Mouse (Mus musculus): ENCODE results near the gene 4930535I16Rik. TPM values are rescaled to one million over a fixed set of nuclear protein-coding genes. Genes with fewer than 3 reads are reported as not detected.

Gene 4930535I16Rik
- polyA plus RNA-seq, 1 experiment from 2014 or later, result not detected

GRCm38 (mm10) chr4:123939838-123940237, 22.0 kb upstream of the 4930535I16Rik start:
- ATAC-seq (ENCODE audit: low FRiP score, low TSS enrichment), result no peak

GRCm38 (mm10) chr4:123936059-123936458, 18.2 kb upstream of the 4930535I16Rik start:
- Histone ChIP-seq H3K27ac (replicated peaks) (no peak overlapping the region), H3K27me3 (ENCODE audit: control insufficient read depth, insufficient read depth, low read length) (no peaks in the 10 kb centered on the region), H3K4me1 (replicated peaks; ENCODE audit: control insufficient read depth, insufficient read depth) (no peaks in the 10 kb centered on the region), H3K36me3 (ENCODE audit: control insufficient read depth, insufficient read depth, low read length) (peaks cover 4% of the 10 kb centered on the region), H3K4me2 (replicated peaks; ENCODE audit: low read depth) (no peak overlapping the region), H3K9me3 (ENCODE audit: control insufficient read depth, low read length) (no peaks in the 10 kb centered on the region), H3K9ac (ENCODE audit: low read length) (no peak overlapping the region), H3K4me3 (ENCODE audit: low read depth, low read length) (no peak overlapping the region)
- TF ChIP-seq EP300 (optimal IDR thresholded peaks at IDR 0.05), result no peak
- no peak for TF ChIP-seq CTCF (IDR thresholded peaks at IDR 0.05; ENCODE audit: low read depth)
- no peak for ATAC-seq (ENCODE audit: low FRiP score, low TSS enrichment)
- DNase-seq (ENCODE audit: low spot score), result no peak
- 91% methylated on average over 7 of the region's 7 CpGs for WGBS

More at GRCm38 (mm10) chr4:123939838-123940237, 22.0 kb upstream of the 4930535I16Rik start:
- Histone ChIP-seq H3K4me2 (replicated peaks; ENCODE audit: low read depth) (no peak overlapping the region), H3K27ac (replicated peaks) (no peak overlapping the region), H3K27me3 (ENCODE audit: control insufficient read depth, insufficient read depth, low read length) (no peaks in the 10 kb centered on the region), H3K9me3 (ENCODE audit: control insufficient read depth, low read length) (no peaks in the 10 kb centered on the region), H3K9ac (ENCODE audit: low read length) (no peak overlapping the region), H3K4me1 (replicated peaks; ENCODE audit: control insufficient read depth, insufficient read depth) (no peaks in the 10 kb centered on the region), H3K4me3 (ENCODE audit: low read depth, low read length) (no peak overlapping the region), H3K36me3 (ENCODE audit: control insufficient read depth, insufficient read depth, low read length) (peaks cover 4% of the 10 kb centered on the region)
- TF ChIP-seq CTCF (IDR thresholded peaks at IDR 0.05; ENCODE audit: low read depth) (peak; percentile 92), EP300 (optimal IDR thresholded peaks at IDR 0.05) (no peak)
- peak; percentile 81 for DNase-seq (ENCODE audit: low spot score)
- WGBS, result 6% methylated on average over 4 of the region's 4 CpGs

DNA sequence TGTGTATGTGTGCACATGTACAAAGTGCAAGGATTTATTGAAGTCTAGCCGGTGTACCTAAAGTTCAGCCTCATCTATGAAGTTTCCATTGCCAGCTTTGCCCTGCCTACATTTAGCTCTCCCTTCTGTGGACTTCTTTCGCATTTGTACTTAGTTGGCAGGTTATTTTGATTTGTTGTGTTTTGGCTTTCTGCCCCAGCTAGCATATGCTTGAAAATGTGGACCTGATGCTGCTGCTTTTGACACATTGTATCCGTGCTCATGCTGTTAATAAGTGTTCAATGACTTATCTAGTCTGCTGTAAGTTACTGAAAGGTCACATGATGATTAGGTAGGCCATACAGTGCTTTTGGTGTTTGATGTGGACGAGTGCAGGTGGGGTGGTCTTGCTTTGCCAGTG, 16.5 kb upstream of the 4930535I16Rik start:
- no peaks in the 10 kb centered on the region for H3K9me3 ChIP-seq (ENCODE audit: control insufficient read depth, low read length)
- H3K4me3 ChIP-seq (ENCODE audit: low read depth, low read length), result no peak overlapping the region
- no peak overlapping the region for H3K27ac ChIP-seq (replicated peaks)
- H3K4me2 ChIP-seq (replicated peaks; ENCODE audit: low read depth), result no peak overlapping the region
- TF ChIP-seq CTCF (IDR thresholded peaks at IDR 0.05; ENCODE audit: low read depth) (no peak), EP300 (optimal IDR thresholded peaks at IDR 0.05) (no peak)
- no peaks in the 10 kb centered on the region for H3K4me1 ChIP-seq (replicated peaks; ENCODE audit: control insufficient read depth, insufficient read depth)
- WGBS, result 83% methylated on average over 4 of the region's 4 CpGs
- DNase-seq (ENCODE audit: low spot score), result no peak
- H3K36me3 ChIP-seq (ENCODE audit: control insufficient read depth, insufficient read depth, low read length), result peaks cover 12% of the 10 kb centered on the region
- no peak for ATAC-seq (ENCODE audit: low FRiP score, low TSS enrichment)
- H3K27me3 ChIP-seq (ENCODE audit: control insufficient read depth, insufficient read depth, low read length), result no peaks in the 10 kb centered on the region
- no peak overlapping the region for H3K9ac ChIP-seq (ENCODE audit: low read length)

GRCm38 (mm10) chr4:123929994-123930393, 12.2 kb upstream of the 4930535I16Rik start:
- ATAC-seq (ENCODE audit: low FRiP score, low TSS enrichment) (no peak), DNase-seq (ENCODE audit: low spot score) (no peak)
- H3K4me2 ChIP-seq (replicated peaks; ENCODE audit: low read depth), result no peak overlapping the region
- no peak overlapping the region for H3K27ac ChIP-seq (replicated peaks)
- H3K4me1 ChIP-seq (replicated peaks; ENCODE audit: control insufficient read depth, insufficient read depth), result no peaks in the 10 kb centered on the region
- no peaks in the 10 kb centered on the region for H3K9me3 ChIP-seq (ENCODE audit: control insufficient read depth, low read length)
- WGBS, result 92% methylated on average over 4 of the region's 4 CpGs
- H3K9ac ChIP-seq (ENCODE audit: low read length), result no peak overlapping the region
- no peak overlapping the region for H3K4me3 ChIP-seq (ENCODE audit: low read depth, low read length)
- H3K27me3 ChIP-seq (ENCODE audit: control insufficient read depth, insufficient read depth, low read length), result no peaks in the 10 kb centered on the region
- peaks cover 11% of the 10 kb centered on the region for H3K36me3 ChIP-seq (ENCODE audit: control insufficient read depth, insufficient read depth, low read length)
- TF ChIP-seq EP300 (optimal IDR thresholded peaks at IDR 0.05) (no peak), CTCF (IDR thresholded peaks at IDR 0.05; ENCODE audit: low read depth) (peak; percentile 33)

- ATAC-seq (ENCODE audit: low FRiP score, low TSS enrichment) (no peak), DNase-seq (ENCODE audit: low spot score) (no peak)
- Histone ChIP-seq H3K4me2 (replicated peaks; ENCODE audit: low read depth) (no peak overlapping the region), H3K9me3 (ENCODE audit: control insufficient read depth, low read length) (no peaks in the 10 kb centered on the region), H3K27me3 (ENCODE audit: control insufficient read depth, insufficient read depth, low read length) (no peaks in the 10 kb centered on the region), H3K4me3 (ENCODE audit: low read depth, low read length) (no peak overlapping the region), H3K27ac (replicated peaks) (no peak overlapping the region), H3K4me1 (replicated peaks; ENCODE audit: control insufficient read depth, insufficient read depth) (no peaks in the 10 kb centered on the region), H3K36me3 (ENCODE audit: control insufficient read depth, insufficient read depth, low read length) (peaks cover 17% of the 10 kb centered on the region), H3K9ac (ENCODE audit: low read length) (no peak overlapping the region)
- TF ChIP-seq CTCF (IDR thresholded peaks at IDR 0.05; ENCODE audit: low read depth) (no peak), EP300 (optimal IDR thresholded peaks at IDR 0.05) (no peak)
Observed at GRCm38 (mm10) chr4:123927961-123928360, 10.1 kb upstream of the 4930535I16Rik start.

- Histone ChIP-seq H3K4me2 (replicated peaks; ENCODE audit: low read depth) (no peak overlapping the region), H3K4me1 (replicated peaks; ENCODE audit: control insufficient read depth, insufficient read depth) (peaks cover 3% of the 10 kb centered on the region), H3K36me3 (ENCODE audit: control insufficient read depth, insufficient read depth, low read length) (peaks cover 6% of the 10 kb centered on the region), H3K4me3 (ENCODE audit: low read depth, low read length) (no peak overlapping the region), H3K27ac (replicated peaks) (0 out of 2 replicates have a peak overlapping the region, but pooled peaks have one; percentile 49), H3K9me3 (ENCODE audit: control insufficient read depth, low read length) (no peaks in the 10 kb centered on the region), H3K27me3 (ENCODE audit: control insufficient read depth, insufficient read depth, low read length) (no peaks in the 10 kb centered on the region), H3K9ac (ENCODE audit: low read length) (no peak overlapping the region)
- 69% methylated on average over 4 of the region's 4 CpGs for WGBS
- TF ChIP-seq CTCF (IDR thresholded peaks at IDR 0.05; ENCODE audit: low read depth) (no peak), EP300 (optimal IDR thresholded peaks at IDR 0.05) (no peak)
- ATAC-seq (ENCODE audit: low FRiP score, low TSS enrichment), result no peak
- no peak for DNase-seq (ENCODE audit: low spot score)
Observed at GRCm38 (mm10) chr4:123921055-123921565, 3.3 kb upstream of the 4930535I16Rik start.

Measured in stomach, postnatal 0 days (tissue).